Mouse (Mus musculus) ES-CJ7 (cell line): Measurements from ENCODE around the gene Lgals1.

Experiments
- DNase-seq: peaks from one replicate; pipeline ENCODE4 v3.0.0; 2011; ENCODE audit warnings: low read depth, low spot score

Gene Lgals1

GRCm38 (mm10) chr15:78937311-78937710, 10.8 kb downstream of the Lgals1 start:
- no peak for DNase-seq

GRCm38 (mm10) chr15:78937963-78938362, 11.4 kb downstream of the Lgals1 start:
- no peak for DNase-seq

GRCm38 (mm10) chr15:78940325-78940724, 13.8 kb downstream of the Lgals1 start:
- no peak for DNase-seq

- DNase-seq: peak; percentile 65
Measured at GRCm38 (mm10) chr15:78942663-78943062, 16.1 kb downstream of the Lgals1 start.

- DNase-seq: no peak
Measured at GRCm38 (mm10) chr15:78946232-78946631, 19.7 kb downstream of the Lgals1 start.

DNA sequence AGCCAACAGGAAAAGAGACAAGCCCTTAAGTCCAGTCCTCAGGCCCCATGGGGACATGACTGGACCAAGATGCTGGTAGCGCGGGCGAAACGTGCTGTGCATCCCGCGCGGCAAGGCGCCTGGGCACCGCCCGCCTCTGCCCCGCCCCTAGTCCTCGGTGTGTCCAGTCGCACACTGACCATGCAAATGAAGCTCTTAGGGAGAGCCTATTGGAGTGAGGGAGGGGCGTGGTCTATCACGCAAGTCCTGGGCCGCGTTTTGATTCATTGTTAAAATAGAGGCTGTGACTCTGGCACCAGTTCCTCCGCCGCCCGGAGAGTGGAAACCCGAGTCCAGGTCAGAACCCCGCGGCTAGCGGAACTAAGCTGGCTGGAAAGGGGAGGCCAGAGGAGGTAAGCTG, 21.1 kb downstream of the Lgals1 start, which contains the start of gene Triobp:
Triobp (plus strand) TSS at position 68 of the 400 bp plus-strand sequence.
- DNase-seq: peak; percentile 82

GRCm38 (mm10) chr15:78948152-78948725, 21.7 kb downstream of the Lgals1 start:
- no peak for DNase-seq

DNA sequence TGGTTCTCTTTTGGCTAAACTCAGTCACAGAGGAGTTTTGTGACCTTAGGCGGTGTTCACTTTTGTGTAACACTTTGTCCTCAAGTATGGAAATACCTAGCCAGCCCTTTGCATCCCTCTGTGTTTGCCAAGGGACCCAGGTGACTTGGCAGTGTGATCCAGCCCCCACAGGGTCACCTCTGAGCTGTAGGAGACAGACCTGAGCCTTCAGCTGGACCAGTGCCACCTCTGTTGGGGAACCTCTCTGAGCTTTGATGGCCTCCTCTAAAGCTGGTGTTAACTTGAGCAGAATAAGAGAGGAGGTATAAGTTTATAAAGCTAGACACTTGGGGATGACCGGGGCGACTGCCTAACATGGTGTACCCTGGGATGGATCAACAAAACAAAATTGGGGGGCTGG, 22.4 kb downstream of the Lgals1 start:
- DNase-seq: no peak

DNA sequence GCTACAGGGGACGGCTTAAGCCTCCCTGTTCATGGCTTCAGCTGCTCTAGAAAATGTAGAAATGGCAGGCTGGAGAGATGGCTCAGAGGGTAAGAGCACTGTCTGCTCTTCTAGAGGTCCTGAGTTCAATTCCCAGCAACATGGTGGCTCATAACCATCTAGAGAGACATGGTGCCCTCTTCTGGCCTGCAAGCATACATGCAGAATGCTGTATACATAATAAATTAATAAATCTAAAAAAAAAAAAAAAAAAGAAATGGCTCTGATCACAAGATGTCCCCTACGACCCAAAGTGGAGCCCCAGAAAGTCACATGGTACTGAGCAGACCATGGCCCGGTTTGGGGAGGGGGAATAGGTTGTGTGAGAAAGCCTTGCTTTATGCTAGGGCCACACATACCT, 29.1 kb downstream of the Lgals1 start:
- no peak for DNase-seq

GRCm38 (mm10) chr15:78956351-78956750, 29.8 kb downstream of the Lgals1 start:
- peak; percentile 62 for DNase-seq

GRCm38 (mm10) chr15:78957021-78957420, 30.5 kb downstream of the Lgals1 start:
- DNase-seq: no peak

GRCm38 (mm10) chr15:78959537-78959936, 33.0 kb downstream of the Lgals1 start:
- peak; percentile 25 for DNase-seq

DNA sequence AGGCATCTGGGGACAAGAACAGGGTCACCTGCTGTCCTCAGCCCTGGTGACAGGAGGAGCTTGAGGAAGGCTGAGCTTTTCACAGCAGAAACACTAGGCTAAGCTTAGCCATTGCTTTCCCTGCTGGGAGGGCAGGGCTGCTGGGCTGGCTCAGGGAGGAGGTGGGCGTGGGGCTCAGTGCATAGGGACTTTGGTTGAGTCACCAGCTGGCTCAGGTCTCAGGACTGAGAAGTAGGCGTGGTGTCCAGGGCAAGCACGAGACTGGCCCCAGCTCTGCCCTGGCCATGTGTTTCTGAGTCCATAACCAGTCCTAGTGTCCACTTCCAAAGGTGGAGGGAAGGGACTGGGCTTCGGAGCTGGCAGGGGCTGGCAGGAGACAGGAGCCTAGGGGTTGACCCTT, 33.6 kb downstream of the Lgals1 start:
- DNase-seq: no peak

DNA sequence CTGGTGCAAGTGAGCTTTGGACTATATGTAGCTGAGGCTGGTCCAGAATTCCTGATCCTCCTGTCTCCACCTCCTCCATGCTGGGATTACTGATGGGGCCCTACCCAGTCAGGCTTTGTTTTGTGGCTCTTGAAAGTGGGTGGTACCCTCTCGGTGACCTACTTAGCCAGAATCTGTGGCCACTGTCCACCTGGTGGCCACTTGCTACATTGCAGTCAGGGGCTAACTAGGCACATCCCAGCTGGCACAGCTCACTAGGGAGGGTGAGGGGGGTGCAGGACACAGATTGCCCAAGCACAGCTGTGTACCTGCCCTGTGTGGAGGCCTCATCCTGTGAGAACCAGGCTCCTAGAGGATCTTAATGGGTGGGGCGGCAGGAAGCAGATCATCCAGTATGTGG, 36.4 kb downstream of the Lgals1 start:
- DNase-seq: peak; percentile 75

- no peak for DNase-seq
Measured at GRCm38 (mm10) chr15:78971626-78972025, 45.1 kb downstream of the Lgals1 start.

GRCm38 (mm10) chr15:78973950-78974349, 47.4 kb downstream of the Lgals1 start:
- no peak for DNase-seq

- no peak for DNase-seq
Measured at GRCm38 (mm10) chr15:78977676-78978159, 51.2 kb downstream of the Lgals1 start.

- DNase-seq: no peak
Measured at GRCm38 (mm10) chr15:78978875-78979274, 52.4 kb downstream of the Lgals1 start.
